Mouse (Mus musculus): ENCODE data around the gene Zdhhc3. TPM values are rescaled to one million over a fixed set of nuclear protein-coding genes. Genes with fewer than 3 reads are reported as not detected.

Gene Zdhhc3
- polyA plus RNA-seq, 1 experiment from 2014 or later, result 55.9 TPM

GRCm38 (mm10) chr9:123151561-123151960 is 38.6 kb upstream of the Zdhhc3 start:
- no peak overlapping the region for H3K4me3 ChIP-seq (ENCODE audit: low read depth, low read length)
- no peak for ATAC-seq (ENCODE audit: insufficient number of reproducible peaks, insufficient read depth, low FRiP score, low read depth)

DNA sequence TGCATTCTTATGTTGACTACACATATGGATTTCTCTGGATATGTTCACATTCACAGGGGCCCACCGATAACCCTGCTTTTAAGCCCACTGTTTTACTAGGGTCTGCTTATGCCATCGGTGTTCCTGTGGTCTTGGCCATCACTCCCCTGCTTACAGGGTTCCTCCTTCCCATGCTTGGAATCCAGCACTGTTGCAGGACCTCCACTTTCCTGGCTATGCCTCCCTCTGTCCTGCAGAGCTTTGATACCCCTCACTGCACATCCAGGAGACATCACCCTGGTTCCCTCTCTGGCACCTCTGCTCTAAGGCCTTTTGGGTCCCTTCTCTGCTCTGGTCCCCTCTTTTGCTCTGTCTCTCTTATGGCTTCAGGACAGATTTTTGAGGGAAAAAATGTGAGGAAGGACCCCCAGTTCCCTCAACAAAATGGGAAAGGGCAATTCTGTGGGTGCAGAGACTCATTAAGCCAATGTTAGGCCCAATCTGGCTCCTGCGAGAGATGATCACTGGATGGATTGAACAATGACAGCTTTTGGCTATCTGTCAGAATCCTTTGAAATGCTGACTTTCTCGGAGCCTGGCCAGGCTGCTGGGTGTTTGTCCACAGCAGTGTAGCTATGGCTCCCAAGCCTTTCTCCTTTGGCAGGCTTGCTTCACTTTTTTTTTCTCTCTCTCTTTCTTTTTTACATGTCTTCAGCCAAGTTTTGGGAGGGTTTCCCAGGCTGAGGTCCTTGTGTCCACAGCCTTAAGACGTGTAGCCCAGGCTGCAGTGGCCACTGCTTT is 37.4 kb upstream of the Zdhhc3 start, which contains the start of gene Clec3b:
Clec3b (plus strand) TSS at position 706 of the 780 bp plus-strand sequence.
- Histone ChIP-seq H3K4me2 (replicated peaks; ENCODE audit: low read depth, low read length) (no peak within 1 kb of the TSS), H3K4me1 (ENCODE audit: control insufficient read depth, insufficient read depth, low read length) (no peaks in the 10 kb centered on the region), H3K36me3 (ENCODE audit: control insufficient read depth, insufficient read depth, low read length) (no peaks in the 10 kb centered on the region), H3K9ac (replicated peaks; ENCODE audit: low read depth, low read length) (no peak within 1 kb of the TSS), H3K4me3 (ENCODE audit: low read depth, low read length) (no peak within 1 kb of the TSS), H3K9me3 (ENCODE audit: control insufficient read depth, low read depth, low read length) (no peaks in the 10 kb centered on the region), H3K27ac (ENCODE audit: low read length) (no peak within 1 kb of the TSS), H3K27me3 (ENCODE audit: control insufficient read depth, insufficient read depth, low read length) (no peaks in the 10 kb centered on the region)
- WGBS, result 79% methylated on average over 5 of the region's 5 CpGs
- no peak for ATAC-seq (ENCODE audit: insufficient number of reproducible peaks, insufficient read depth, low FRiP score, low read depth)

More at GRCm38 (mm10) chr9:123151561-123151960, 38.6 kb upstream of the Zdhhc3 start:
- Histone ChIP-seq H3K27me3 (ENCODE audit: control insufficient read depth, insufficient read depth, low read length) (no peaks in the 10 kb centered on the region), H3K4me1 (ENCODE audit: control insufficient read depth, insufficient read depth, low read length) (no peaks in the 10 kb centered on the region), H3K4me2 (replicated peaks; ENCODE audit: low read depth, low read length) (no peak overlapping the region), H3K27ac (ENCODE audit: low read length) (no peak overlapping the region), H3K36me3 (ENCODE audit: control insufficient read depth, insufficient read depth, low read length) (no peaks in the 10 kb centered on the region), H3K9ac (replicated peaks; ENCODE audit: low read depth, low read length) (no peak overlapping the region), H3K9me3 (ENCODE audit: control insufficient read depth, low read depth, low read length) (no peaks in the 10 kb centered on the region)
- 44% methylated on average over 1 of the region's 1 CpGs for WGBS

GRCm38 (mm10) chr9:123148430-123148829 is 35.4 kb upstream of the Zdhhc3 start:
- Histone ChIP-seq H3K9me3 (ENCODE audit: control insufficient read depth, low read depth, low read length) (peaks cover 9% of the 10 kb centered on the region; the same call in 1 of the 2 replicates), H3K4me3 (ENCODE audit: low read depth, low read length) (no peak overlapping the region), H3K9ac (replicated peaks; ENCODE audit: low read depth, low read length) (no peak overlapping the region), H3K36me3 (ENCODE audit: control insufficient read depth, insufficient read depth, low read length) (no peaks in the 10 kb centered on the region), H3K4me1 (ENCODE audit: control insufficient read depth, insufficient read depth, low read length) (no peaks in the 10 kb centered on the region), H3K4me2 (replicated peaks; ENCODE audit: low read depth, low read length) (no peak overlapping the region), H3K27ac (ENCODE audit: low read length) (no peak overlapping the region), H3K27me3 (ENCODE audit: control insufficient read depth, insufficient read depth, low read length) (no peaks in the 10 kb centered on the region)
- no peak for ATAC-seq (ENCODE audit: insufficient number of reproducible peaks, insufficient read depth, low FRiP score, low read depth)
- WGBS, result 66% methylated on average over 5 of the region's 5 CpGs

- no peak for ATAC-seq (ENCODE audit: insufficient number of reproducible peaks, insufficient read depth, low FRiP score, low read depth)
- Histone ChIP-seq H3K9ac (replicated peaks; ENCODE audit: low read depth, low read length) (no peak overlapping the region), H3K36me3 (ENCODE audit: control insufficient read depth, insufficient read depth, low read length) (peaks cover 30% of the 10 kb centered on the region), H3K9me3 (ENCODE audit: control insufficient read depth, low read depth, low read length) (peaks cover 10% of the 10 kb centered on the region; the same call in 1 of the 2 replicates), H3K4me3 (ENCODE audit: low read depth, low read length) (no peak overlapping the region), H3K27me3 (ENCODE audit: control insufficient read depth, insufficient read depth, low read length) (no peaks in the 10 kb centered on the region), H3K27ac (ENCODE audit: low read length) (peak overlapping the region; percentile 76; the same call in 1 of the 2 replicates), H3K4me1 (ENCODE audit: control insufficient read depth, insufficient read depth, low read length) (peaks cover 10% of the 10 kb centered on the region; the same call in 1 of the 2 replicates), H3K4me2 (replicated peaks; ENCODE audit: low read depth, low read length) (no peak overlapping the region)
- 87% methylated on average over 4 of the region's 4 CpGs for WGBS
These were observed 27.0 kb upstream of the Zdhhc3 start for GRCm38 (mm10) chr9:123139887-123140614.

DNA sequence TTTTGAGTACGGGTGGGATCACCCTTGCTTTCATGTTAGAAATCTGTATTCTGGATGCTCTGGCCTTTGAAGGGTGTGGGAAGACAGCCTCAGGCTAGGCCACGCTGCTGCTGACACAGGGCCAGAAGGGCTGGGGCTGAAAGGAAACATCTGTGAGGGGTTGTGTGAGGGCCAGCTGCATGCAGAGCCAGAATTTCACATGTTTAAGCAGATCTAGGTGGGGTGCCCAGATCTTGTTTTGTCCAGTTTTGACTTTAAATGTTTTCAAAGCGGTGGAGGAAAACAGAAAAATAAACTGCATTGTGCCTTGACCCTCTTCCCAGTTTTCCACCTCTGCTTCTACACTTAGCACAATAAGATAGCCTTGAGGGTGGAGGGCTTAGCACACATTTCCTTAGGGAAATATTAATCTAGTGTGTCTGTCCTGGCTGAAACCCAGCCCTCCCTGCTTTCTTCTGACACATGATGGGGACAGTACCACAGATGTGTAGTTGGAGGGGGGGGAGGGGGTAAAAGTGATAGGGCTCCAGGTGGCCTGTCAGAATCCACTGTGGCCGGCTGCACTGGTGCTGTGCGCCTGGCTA is 26.0 kb upstream of the Zdhhc3 start:
- Histone ChIP-seq H3K4me3 (ENCODE audit: low read depth, low read length) (no peak overlapping the region), H3K4me1 (ENCODE audit: control insufficient read depth, insufficient read depth, low read length) (peaks cover 10% of the 10 kb centered on the region; the same call in 1 of the 2 replicates), H3K36me3 (ENCODE audit: control insufficient read depth, insufficient read depth, low read length) (peaks cover 40% of the 10 kb centered on the region), H3K9me3 (ENCODE audit: control insufficient read depth, low read depth, low read length) (peaks cover 6% of the 10 kb centered on the region; the same call in 1 of the 2 replicates), H3K9ac (replicated peaks; ENCODE audit: low read depth, low read length) (no peak overlapping the region), H3K27me3 (ENCODE audit: control insufficient read depth, insufficient read depth, low read length) (no peaks in the 10 kb centered on the region), H3K27ac (ENCODE audit: low read length) (peak overlapping the region; percentile 76), H3K4me2 (replicated peaks; ENCODE audit: low read depth, low read length) (no peak overlapping the region)
- 49% methylated on average over 5 of the region's 5 CpGs for WGBS
- ATAC-seq (ENCODE audit: insufficient number of reproducible peaks, insufficient read depth, low FRiP score, low read depth), result peak; percentile 78; the same call in 1 of the 2 replicates

DNA sequence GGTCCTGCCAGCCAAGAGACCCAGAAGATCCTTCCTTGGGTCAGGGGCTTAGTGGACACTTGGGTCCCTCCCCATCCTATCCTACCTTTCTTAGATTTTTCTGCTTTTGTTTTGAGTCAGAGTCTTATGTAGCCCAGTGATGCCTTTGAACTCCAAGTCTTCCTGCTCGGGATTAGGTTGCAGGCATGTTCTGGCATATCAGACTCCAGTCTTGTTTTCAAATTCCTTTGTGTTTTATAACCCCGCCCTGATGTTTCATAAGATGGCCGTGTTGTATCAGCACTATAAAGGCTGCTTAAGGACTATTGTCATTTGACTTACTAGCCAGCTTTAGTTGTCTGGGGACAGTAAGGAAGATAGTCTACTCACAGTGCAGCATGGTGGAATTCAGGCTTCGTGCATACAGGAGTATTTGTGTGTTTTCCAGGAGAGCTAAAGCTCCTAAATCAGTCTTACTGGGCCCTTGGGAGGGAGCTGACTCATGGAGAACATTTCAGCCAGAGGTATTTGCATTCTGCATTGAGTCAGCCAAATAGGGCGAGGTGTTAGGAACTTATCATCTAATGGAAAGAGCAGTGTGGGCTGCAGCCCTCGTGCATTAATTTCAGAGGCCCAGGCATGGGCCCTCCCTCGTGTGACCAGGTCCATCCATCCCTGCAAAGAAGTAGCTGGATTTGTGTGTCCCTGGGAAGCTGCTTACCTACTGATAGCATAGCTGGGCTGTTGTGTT is 24.1 kb upstream of the Zdhhc3 start:
- Histone ChIP-seq H3K4me2 (replicated peaks; ENCODE audit: low read depth, low read length) (no peak overlapping the region), H3K36me3 (ENCODE audit: control insufficient read depth, insufficient read depth, low read length) (peaks cover 59% of the 10 kb centered on the region), H3K27me3 (ENCODE audit: control insufficient read depth, insufficient read depth, low read length) (no peaks in the 10 kb centered on the region), H3K9me3 (ENCODE audit: control insufficient read depth, low read depth, low read length) (no peaks in the 10 kb centered on the region), H3K9ac (replicated peaks; ENCODE audit: low read depth, low read length) (no peak overlapping the region), H3K27ac (ENCODE audit: low read length) (peak overlapping the region; percentile 15; the same call in 1 of the 2 replicates), H3K4me1 (ENCODE audit: control insufficient read depth, insufficient read depth, low read length) (peaks cover 10% of the 10 kb centered on the region; the same call in 1 of the 2 replicates), H3K4me3 (ENCODE audit: low read depth, low read length) (no peak overlapping the region)
- ATAC-seq (ENCODE audit: insufficient number of reproducible peaks, insufficient read depth, low FRiP score, low read depth), result no peak
- 81% methylated on average over 7 of the region's 7 CpGs for WGBS

GRCm38 (mm10) chr9:123132994-123133393 is 20.0 kb upstream of the Zdhhc3 start:
- Histone ChIP-seq H3K9me3 (ENCODE audit: control insufficient read depth, low read depth, low read length) (no peaks in the 10 kb centered on the region), H3K36me3 (ENCODE audit: control insufficient read depth, insufficient read depth, low read length) (peaks cover 89% of the 10 kb centered on the region), H3K27me3 (ENCODE audit: control insufficient read depth, insufficient read depth, low read length) (no peaks in the 10 kb centered on the region), H3K27ac (ENCODE audit: low read length) (no peak overlapping the region), H3K4me3 (ENCODE audit: low read depth, low read length) (no peak overlapping the region), H3K4me1 (ENCODE audit: control insufficient read depth, insufficient read depth, low read length) (no peaks in the 10 kb centered on the region), H3K9ac (replicated peaks; ENCODE audit: low read depth, low read length) (no peak overlapping the region), H3K4me2 (replicated peaks; ENCODE audit: low read depth, low read length) (no peak overlapping the region)
- WGBS, result 96% methylated on average over 3 of the region's 3 CpGs
- no peak for ATAC-seq (ENCODE audit: insufficient number of reproducible peaks, insufficient read depth, low FRiP score, low read depth)

GRCm38 (mm10) chr9:123127663-123128062 is 14.7 kb upstream of the Zdhhc3 start:
- ATAC-seq (ENCODE audit: insufficient number of reproducible peaks, insufficient read depth, low FRiP score, low read depth), result no peak
- H3K36me3 ChIP-seq (ENCODE audit: control insufficient read depth, insufficient read depth, low read length), result peaks cover 59% of the 10 kb centered on the region
- no peak overlapping the region for H3K9ac ChIP-seq (replicated peaks; ENCODE audit: low read depth, low read length)
- no peak overlapping the region for H3K4me3 ChIP-seq (ENCODE audit: low read depth, low read length)
- WGBS, result 96% methylated on average over 6 of the region's 6 CpGs
- no peak overlapping the region for H3K27ac ChIP-seq (ENCODE audit: low read length)
- no peak overlapping the region for H3K4me2 ChIP-seq (replicated peaks; ENCODE audit: low read depth, low read length)
- no peaks in the 10 kb centered on the region for H3K27me3 ChIP-seq (ENCODE audit: control insufficient read depth, insufficient read depth, low read length)
- H3K9me3 ChIP-seq (ENCODE audit: control insufficient read depth, low read depth, low read length), result no peaks in the 10 kb centered on the region
- H3K4me1 ChIP-seq (ENCODE audit: control insufficient read depth, insufficient read depth, low read length), result no peaks in the 10 kb centered on the region
